In genomic region chr9:112590241-112590640, GRCm38 (mm10) we compare ENCODE assay signal across 15 mouse cellular contexts.
"Had no signal": no experiment of that assay in that cellular context is flagged by ENCODE, and none has a peak within 500 bp of the region (broad histone marks: within the 10 kb centered on the region; RNA-seq: fewer than 3 reads in every experiment).

No protein-coding gene starts in this region.

- H3K27me3 ChIP-seq: limb, embryonic 15.5 days; liver, embryonic 12.5 days; lung, embryonic 15.5 days; megakaryocyte, embryonic 14.5 days; midbrain, embryonic 12.5 days; neural tube, embryonic 15.5 days had no signal

- H3K4me1 ChIP-seq: limb, embryonic 15.5 days; liver, embryonic 12.5 days; lung, embryonic 15.5 days; megakaryocyte, embryonic 14.5 days; midbrain, embryonic 12.5 days; neural tube, embryonic 15.5 days had no signal

- H3K4me3 ChIP-seq: limb, embryonic 15.5 days; liver, embryonic 12.5 days; lung, embryonic 15.5 days; megakaryocyte, embryonic 14.5 days; midbrain, embryonic 12.5 days; myocyte; neural tube, embryonic 15.5 days had no signal

- DNase-seq: kidney, postnatal 25 days; layer of hippocampus, adult 9-11 months; layer of hippocampus, postnatal 36 days; lung, postnatal 14 days; right cerebral cortex, adult 18-20 months; right cerebral cortex, postnatal 25 days; thymus, postnatal 36 days had no signal

- H3K27ac ChIP-seq: limb, embryonic 15.5 days; liver, embryonic 12.5 days; lung, embryonic 15.5 days; macrophage; midbrain, embryonic 12.5 days; neural tube, embryonic 15.5 days had no signal
